Mouse (Mus musculus) monocyte, adult 2 months (primary cell): ENCODE results near the gene Gpr62.
A peak's percentile ranks its signal among the peaks of the same experiment; 100 is the strongest.

Source experiments
- DNase-seq, 2 experiments: peaks; one replicate each; pipeline ENCODE4 v3.0.0; 2022; ENCODE audit warnings: low spot score in 2 of 2, low read depth in 1 of 2

Gpr62 gene

DNA sequence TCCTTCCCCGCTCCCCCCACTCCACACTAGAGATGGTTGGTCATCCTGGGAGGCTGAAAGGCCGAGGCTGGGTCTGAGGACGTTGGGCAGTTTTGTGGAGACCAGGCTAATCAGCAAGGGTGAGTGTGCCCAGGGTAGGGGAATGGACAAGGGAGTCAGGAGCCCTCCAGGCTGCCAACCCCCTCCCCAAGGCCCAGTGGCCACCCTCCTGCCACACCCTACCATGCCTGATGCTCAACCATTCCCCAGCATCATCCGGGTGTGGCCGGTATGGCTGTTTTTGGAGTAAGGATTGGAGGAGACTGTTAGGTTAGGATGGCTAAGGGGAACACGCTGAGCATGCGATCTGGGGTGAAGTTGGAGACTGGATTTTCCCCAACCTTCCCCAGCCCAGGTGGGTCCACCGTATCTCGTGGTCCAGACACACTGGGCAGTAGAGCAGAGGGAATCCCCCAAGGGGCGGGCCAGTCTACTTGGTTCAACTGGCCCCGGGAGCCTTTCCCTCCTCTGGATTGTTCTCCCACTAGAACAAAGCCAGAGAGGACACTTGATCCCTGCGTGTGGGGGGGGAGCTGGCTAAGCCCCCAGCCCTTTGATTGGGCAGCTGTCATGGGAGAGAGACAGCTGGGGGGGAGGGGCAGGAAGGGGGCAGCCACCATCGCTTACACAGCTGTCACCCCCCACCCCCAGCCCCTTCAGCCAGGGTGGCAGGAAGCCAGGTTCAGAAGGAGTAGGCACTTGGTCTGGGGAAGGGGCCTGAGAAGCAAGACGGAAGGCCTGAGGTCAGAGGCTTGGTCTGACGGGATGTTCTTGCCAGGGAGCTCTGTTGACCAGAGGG, 9.2 kb downstream of the Gpr62 start:
- no peak for DNase-seq

DNA sequence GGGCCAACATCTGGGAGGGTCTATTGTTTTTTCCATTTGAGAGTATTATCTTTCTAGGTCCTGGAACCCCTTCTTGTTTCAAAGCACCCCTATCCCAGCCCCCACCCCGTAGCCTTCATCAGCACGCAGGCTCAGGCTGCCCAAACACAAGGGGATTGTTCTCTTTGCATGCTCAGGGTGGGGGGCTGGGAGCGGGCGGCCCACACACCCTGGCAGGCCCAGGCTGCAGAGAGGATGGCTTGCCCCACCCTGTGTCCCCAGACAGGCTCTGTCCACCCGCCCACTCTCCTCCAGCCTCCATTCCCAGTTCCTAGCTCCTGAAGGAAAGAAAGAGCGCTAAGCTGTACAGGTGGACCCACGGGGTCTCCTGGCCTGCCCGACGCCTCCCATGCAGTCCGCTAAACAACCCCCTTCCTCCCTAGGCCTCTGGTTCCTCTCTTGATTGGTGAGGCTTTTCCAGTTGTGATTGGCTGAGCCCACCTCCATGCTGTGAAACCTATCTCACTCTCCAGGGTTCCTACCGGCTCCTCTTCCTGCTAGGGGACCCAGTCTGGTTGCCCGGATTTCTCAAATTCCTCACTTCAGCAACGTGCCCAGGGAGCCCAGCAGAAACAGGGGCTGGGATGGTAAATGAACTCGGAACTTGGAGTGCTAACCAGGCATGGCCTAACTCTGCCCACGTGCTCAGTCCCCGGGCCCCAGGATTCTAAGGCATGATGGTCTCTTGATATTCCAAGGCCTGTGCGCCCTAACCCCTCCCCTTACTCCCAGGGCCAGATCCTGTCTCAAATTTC, 10.7 kb downstream of the Gpr62 start:
- no peak for DNase-seq

DNA sequence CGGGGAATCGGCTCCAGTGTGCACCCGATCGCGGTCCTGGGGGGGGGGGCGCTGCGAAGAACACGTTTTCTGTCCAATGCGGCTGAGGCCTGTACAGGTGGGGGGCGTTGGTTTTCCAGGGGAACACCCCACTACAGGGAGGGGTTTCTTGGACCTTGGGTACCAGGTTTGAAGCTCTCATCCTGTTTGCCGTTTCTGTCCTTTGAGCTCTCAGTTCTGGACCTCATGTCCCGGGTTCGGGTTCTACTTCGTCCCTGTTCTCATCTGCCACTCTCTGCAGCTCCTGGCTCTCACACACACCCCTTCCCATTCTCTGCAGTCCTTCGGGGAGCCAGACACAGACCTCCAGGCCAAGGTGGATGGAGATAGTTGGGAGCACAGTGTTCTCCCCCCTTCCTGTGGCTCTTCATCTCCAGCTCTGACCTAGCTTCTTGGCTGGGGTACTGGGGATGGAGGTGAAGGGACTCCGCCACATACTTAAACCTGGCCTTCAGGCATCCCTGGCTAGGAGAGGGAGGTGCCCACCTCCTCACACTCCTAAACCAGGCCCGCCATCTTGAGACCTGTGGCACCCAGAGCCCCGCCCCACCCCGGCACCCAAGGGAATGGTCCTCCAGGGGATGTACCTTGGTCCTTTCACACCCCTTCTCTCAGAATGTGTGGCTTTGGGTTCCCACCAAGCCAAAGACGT, 11.5 kb downstream of the Gpr62 start:
- DNase-seq, result no peak

DNA sequence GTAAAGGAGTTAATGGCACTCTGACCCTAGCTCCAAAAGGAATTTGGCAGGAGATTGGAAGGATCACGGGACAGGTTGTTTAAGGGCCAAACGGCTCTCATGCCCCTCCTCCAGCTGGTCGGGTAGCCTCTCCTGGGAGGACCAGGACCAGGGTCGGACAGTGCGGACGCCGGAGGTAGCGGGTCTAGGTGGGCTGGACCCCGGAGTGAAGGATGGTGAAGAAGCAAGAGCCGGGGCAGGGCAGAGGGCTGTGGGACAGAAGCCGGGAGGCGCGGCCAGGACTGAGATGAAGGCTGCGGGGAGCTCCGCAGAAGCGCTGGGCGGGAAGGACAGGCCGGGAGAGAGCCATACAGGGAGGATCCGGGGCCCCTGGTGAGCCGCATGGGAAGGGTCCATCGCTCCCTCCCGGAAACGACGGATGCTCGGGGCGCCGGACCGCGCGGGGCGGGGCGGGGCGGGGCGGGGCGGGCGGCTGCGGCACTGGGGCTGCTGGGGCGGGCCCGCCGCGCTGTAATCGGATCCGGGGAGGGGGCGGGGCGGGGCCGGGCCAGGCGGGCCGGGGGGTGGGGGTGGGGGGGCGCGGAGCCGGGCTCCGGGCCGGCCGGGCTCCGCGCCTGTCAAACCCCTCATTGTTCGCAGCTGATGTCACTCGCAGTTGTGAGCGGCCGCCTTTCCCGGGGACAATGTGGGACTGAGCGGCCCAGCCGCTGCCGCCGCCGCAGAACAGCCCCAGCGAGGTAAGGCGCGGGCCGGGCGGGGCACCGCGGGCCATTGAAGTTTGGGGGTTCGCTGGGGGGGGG, 12.3 kb downstream of the Gpr62 start, which contains the start of gene Pcbp4:
TSS of gene Pcbp4 (plus strand) at position 21 of the 800 bp plus-strand sequence.
- no peak for DNase-seq

GRCm38 (mm10) chr9:106452821-106453220, 12.9 kb downstream of the Gpr62 start:
- no peak for DNase-seq

- DNase-seq, result no peak
Measured at GRCm38 (mm10) chr9:106452351-106452750, 13.4 kb downstream of the Gpr62 start.

GRCm38 (mm10) chr9:106451899-106452298, 13.8 kb downstream of the Gpr62 start:
- DNase-seq, result no peak

DNA sequence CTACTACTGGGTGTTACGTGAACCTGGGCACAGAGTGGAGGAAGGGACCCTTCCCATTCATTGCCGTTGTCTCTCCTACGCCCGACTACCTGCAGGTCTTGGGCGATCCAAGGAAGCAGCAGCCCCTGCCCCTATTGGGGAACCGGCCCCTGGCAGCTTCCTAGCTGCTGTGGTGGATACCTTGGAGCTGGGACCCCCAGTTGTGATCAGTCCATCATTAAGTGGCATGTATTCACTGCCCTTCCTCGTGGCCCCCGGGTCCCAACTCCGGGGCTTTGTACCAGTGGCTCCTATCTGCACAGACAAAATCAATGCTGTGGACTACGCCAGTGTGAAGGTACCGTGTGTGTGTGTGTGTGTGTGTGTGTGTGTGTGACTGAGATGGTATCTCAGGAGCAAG, 14.4 kb downstream of the Gpr62 start:
- no peak for DNase-seq

- DNase-seq, result no peak
Measured at GRCm38 (mm10) chr9:106450661-106451060, 15.1 kb downstream of the Gpr62 start.

DNA sequence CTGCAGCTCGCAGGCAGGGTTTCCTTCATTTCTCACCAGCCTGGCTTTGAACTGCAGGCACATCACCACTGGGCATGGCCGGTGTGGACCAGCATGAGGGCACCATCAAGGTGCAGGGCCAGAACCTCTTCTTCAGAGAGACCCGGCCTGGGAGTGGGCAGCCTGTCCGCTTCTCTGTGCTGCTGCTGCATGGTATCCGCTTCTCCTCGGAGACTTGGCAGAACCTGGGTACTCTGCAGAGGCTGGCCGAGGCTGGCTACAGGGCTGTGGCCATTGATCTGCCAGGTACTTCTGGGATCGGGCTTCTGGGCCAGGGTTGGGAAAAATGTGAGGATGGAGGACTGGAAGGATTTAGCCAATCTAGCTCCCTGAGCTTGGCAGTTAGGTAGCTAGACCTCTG, 15.8 kb downstream of the Gpr62 start:
- DNase-seq, result no peak

GRCm38 (mm10) chr9:106448498-106449031, 17.2 kb downstream of the Gpr62 start:
- DNase-seq, result no peak

GRCm38 (mm10) chr9:106447951-106448350, 17.8 kb downstream of the Gpr62 start:
- DNase-seq, result no peak

GRCm38 (mm10) chr9:106447348-106447747, 18.4 kb downstream of the Gpr62 start, which contains the start of the genes Abhd14b and Abhd14a:
Abhd14b (plus strand) TSS chr9:106447459.
Abhd14a (minus strand) TSS chr9:106447678.
- DNase-seq, result peak; percentile 57 to 68

DNA sequence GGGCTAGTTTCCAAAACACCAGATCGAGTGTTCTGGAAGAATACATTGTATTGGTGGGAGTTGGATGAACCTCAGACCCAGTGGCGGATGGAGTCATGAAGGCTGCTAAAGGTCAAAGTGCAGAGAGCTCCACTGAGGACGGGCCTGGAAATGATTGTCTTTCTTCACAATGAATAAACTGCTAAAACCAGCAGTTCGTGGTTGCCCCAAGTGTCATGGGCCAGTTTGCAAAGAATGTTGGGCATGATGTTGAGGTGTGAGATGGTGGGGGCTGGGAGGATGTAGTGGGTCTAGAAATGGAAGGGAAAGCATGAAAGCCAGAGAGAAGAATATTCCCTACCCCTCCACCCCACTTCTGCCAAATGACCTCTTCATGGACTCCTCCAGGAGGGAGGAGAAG, 20.9 kb downstream of the Gpr62 start:
- DNase-seq, result no peak

- DNase-seq, result no peak
Measured at GRCm38 (mm10) chr9:106442680-106443079, 23.1 kb downstream of the Gpr62 start.

DNA sequence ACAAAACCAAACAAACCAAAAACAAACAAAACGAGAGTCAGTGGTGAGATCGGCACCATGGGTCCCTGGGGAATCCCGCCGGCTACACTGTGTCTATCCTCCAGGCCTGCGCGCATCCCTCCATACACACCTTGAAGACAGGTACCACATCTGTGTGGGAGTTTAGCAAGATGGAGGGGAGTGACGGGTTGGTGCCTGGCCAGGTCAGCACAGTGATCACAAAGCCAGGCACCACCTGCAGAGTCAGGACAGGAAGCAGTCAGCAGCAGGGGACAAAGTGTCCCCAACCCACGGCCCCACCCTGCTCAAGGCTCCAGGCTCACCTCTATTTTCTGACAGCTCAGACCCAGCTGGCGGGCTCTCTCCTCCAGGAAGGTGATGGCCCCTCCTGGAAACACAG, 29.2 kb downstream of the Gpr62 start:
- no peak for DNase-seq

DNA sequence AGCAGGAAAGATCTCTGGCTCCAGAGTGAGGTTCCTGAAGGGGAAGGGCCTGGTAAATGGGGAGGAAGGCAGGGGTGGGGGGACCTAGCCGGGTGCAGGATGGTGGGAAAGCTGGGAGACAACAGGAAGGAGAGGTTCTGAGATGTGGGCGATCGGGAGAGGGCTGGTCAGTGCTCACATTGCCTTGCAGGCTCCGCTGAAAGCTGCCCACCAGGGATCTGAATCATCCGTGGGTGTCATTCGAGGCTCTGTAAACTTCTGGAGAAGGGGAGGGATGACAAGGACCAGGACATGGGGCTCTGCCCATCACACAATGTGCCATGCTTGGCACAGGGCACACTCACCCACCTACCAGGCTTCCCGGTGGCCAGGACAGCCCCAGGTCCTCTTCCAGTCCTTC, 32.3 kb downstream of the Gpr62 start:
- no peak for DNase-seq

GRCm38 (mm10) chr9:106430015-106430264, 35.8 kb downstream of the Gpr62 start:
- DNase-seq, result no peak

- DNase-seq, result peak; percentile 83 to 90
Measured at GRCm38 (mm10) chr9:106429221-106430014, 36.3 kb downstream of the Gpr62 start, which contains the start of gene Rpl29. Rpl29 (plus strand) TSS chr9:106429454.

DNA sequence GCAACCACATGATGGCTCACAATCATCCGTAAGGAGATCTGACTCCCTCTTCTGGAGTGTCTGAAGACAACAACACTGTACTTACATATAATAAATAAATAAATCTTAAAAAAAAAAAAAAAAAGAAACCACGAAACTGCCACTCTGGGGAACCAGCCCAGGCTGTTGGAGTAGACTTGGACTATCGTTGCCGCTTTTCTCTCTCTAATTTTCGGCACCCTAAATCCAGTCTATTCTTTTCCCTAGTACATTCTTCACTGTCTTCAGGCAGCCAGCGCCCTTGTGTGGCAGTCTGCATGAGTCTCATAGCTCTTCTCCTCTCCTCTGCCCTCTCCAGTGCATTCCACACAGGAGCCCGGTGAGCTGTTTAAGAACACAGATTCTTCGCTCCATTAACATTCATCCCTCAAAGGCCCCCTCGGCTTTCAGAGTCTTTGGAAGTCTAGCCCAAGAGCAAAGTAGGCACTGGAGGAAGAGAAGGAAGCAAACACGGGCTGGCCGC, 37.0 kb downstream of the Gpr62 start:
- DNase-seq, result no peak
